Mouse (Mus musculus): ENCODE results near the gene Cds2. TPM values are rescaled to one million over a fixed set of nuclear protein-coding genes. Genes with fewer than 3 reads are reported as not detected.
A peak's percentile ranks its signal among the peaks of the same experiment; 100 is the strongest.

The Cds2 gene
- polyA plus RNA-seq, 1 experiment from 2014 or later: 57.8 TPM

DNA sequence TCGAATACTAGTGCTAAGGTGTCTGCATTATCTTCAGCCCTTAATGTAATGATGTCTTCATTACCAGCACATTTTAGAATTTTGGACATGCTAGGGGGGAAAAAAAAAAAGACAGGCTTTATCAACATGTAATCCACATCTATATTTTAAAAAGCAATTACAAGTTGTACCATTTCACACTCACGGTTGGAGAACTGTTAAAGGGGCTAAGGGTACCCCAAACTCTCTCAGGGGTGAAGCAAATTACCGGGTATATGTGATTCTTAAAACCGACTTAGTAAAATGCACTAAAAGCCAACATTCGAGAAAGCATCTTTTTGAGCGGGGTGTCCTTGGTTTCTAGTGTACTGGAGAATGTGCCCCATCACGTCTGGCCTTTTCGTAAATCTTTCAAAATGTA is 11.0 kb upstream of the Cds2 start:
- Histone ChIP-seq H3K4me2 (peak overlapping the region; percentile 91), H3K36me3 (peaks cover 6% of the 10 kb centered on the region), H3K9me3 (replicated peaks) (no peaks in the 10 kb centered on the region), H3K27me3 (replicated peaks) (no peaks in the 10 kb centered on the region), H3K4me1 (peaks cover 23% of the 10 kb centered on the region), H3K9ac (replicated peaks) (peak overlapping the region; percentile 54), H3K27ac (replicated peaks) (no peak overlapping the region; the same call in 1 of the 2 replicates), H3K4me3 (replicated peaks) (peak overlapping the region; percentile 62)
- 10% methylated on average over 8 of the region's 8 CpGs for WGBS
- ATAC-seq (ENCODE audit: low FRiP score): no peak

DNA sequence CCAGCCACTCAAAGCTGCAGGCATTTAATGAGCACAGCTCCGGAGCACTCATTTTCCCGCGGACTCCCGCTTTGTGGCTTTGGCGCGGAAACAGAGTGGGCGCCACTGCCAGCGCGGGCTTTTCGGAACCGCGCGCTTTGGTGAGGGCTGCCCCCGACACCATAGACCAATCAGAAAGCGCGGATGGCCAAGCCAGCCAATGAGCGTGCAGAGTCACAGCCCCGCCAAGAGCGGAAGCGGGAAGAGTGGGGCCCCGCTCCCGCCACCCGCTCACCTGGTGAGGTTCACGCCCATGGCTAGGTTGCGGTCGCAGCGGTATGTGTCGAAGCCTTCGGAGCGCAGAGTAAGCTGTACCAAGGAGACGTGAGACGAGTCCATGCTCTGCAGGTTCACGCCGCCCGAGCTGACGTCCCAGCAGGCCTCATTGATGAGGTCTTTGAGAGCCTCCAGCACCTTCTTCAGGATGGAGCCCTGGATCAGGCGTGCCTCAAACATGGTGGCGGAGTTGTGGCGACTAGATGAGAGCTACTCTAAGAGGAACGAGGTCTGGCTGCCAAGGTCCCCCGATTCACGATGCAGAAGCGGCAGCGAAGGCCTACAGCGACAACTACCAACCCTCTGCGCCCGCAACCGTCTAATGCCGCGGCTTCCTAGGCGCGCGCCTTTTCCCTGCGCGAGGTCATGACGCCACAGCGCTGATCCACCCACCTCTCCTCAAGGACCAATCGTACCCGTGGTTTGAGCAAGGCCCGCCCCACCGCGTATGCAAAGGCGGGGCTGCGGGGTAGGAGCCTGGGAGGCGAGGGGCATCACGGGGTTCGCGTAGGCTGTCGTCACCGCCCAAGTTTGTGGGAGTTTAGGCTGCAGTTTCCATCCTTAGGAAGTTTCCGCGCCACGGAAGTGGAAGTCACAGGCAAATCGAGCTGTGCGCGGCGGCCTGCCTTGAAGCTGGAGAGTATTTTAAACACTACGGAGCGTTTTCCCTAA is 10.1 kb upstream of the Cds2 start, which contains the start of gene Pcna:
TSS of gene Pcna (minus strand) at position 773 of the 987 bp plus-strand sequence.
- Histone ChIP-seq H3K36me3 (peaks cover 6% of the 10 kb centered on the region), H3K9me3 (replicated peaks) (no peaks in the 10 kb centered on the region), H3K27me3 (replicated peaks) (no peaks in the 10 kb centered on the region), H3K4me2 (peak within 1 kb of the TSS; percentile 91), H3K27ac (replicated peaks) (peak within 1 kb of the TSS; percentile 82), H3K4me1 (peaks cover 21% of the 10 kb centered on the region), H3K9ac (replicated peaks) (peak within 1 kb of the TSS; percentile 54), H3K4me3 (replicated peaks) (peak within 1 kb of the TSS; percentile 62)
- WGBS: under 1% methylated on average over 78 of the region's 79 CpGs
- peak; percentile 99 for ATAC-seq (ENCODE audit: low FRiP score)

- under 1% methylated on average over 7 of the region's 7 CpGs for WGBS
These were observed 9.3 kb upstream of the Cds2 start for GRCm38 (mm10) chr2:132253603-132254002.

GRCm38 (mm10) chr2:132257350-132258068 is 5.4 kb upstream of the Cds2 start:
- no peak overlapping the region for H3K9ac ChIP-seq (replicated peaks)
- no peak overlapping the region for H3K4me2 ChIP-seq
- H3K4me3 ChIP-seq (replicated peaks): no peak overlapping the region
- H3K4me1 ChIP-seq: 0 out of 2 replicates have a peak, but pooled peaks cover under 1% of the 10 kb centered on the region
- ATAC-seq (ENCODE audit: low FRiP score): no peak
- H3K9me3 ChIP-seq (replicated peaks): no peaks in the 10 kb centered on the region
- H3K36me3 ChIP-seq: no peaks in the 10 kb centered on the region
- H3K27ac ChIP-seq (replicated peaks): no peak overlapping the region
- no peaks in the 10 kb centered on the region for H3K27me3 ChIP-seq (replicated peaks)
- WGBS: 94% methylated on average over 6 of the region's 6 CpGs

More at GRCm38 (mm10) chr2:132253603-132254002, 9.3 kb upstream of the Cds2 start:
- Histone ChIP-seq H3K27me3 (replicated peaks) (no peaks in the 10 kb centered on the region), H3K27ac (replicated peaks) (peak overlapping the region; percentile 82), H3K36me3 (peaks cover 6% of the 10 kb centered on the region), H3K4me3 (replicated peaks) (peak overlapping the region; percentile 62), H3K9ac (replicated peaks) (peak overlapping the region; percentile 42), H3K4me2 (peak overlapping the region; percentile 91), H3K9me3 (replicated peaks) (no peaks in the 10 kb centered on the region), H3K4me1 (peaks cover 13% of the 10 kb centered on the region)
- no peak for ATAC-seq (ENCODE audit: low FRiP score)

DNA sequence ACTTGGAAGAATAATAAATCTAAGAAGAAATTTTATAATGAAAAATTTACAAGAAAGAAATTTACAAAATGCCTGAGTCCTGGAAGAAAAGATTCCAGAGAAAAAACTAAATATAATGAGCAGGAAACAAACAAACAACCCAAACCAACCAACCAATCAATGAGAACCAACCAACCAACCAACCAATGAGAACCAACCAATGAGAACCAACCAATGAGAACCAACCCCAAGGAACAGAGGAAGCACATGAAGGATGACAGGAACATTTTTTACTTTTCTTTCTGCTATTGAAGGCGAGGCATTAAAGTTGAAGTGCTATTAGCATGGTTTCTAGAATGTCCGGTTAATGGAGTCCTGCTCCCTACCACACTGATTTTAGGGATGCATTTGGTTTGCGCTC is 2.3 kb upstream of the Cds2 start:
- Histone ChIP-seq H3K4me1 (peaks cover 18% of the 10 kb centered on the region), H3K27ac (replicated peaks) (no peak overlapping the region), H3K9me3 (replicated peaks) (no peaks in the 10 kb centered on the region), H3K27me3 (replicated peaks) (no peaks in the 10 kb centered on the region), H3K4me3 (replicated peaks) (no peak overlapping the region), H3K4me2 (no peak overlapping the region), H3K36me3 (no peaks in the 10 kb centered on the region), H3K9ac (replicated peaks) (no peak overlapping the region)
- 91% methylated on average over 3 of the region's 3 CpGs for WGBS
- no peak for ATAC-seq (ENCODE audit: low FRiP score)

- Histone ChIP-seq H3K27ac (replicated peaks) (peak overlapping the region; percentile 58), H3K27me3 (replicated peaks) (no peaks in the 10 kb centered on the region), H3K4me2 (0 out of 2 replicates have a peak overlapping the region, but pooled peaks have one; percentile 62), H3K4me3 (replicated peaks) (no peak overlapping the region), H3K9me3 (replicated peaks) (no peaks in the 10 kb centered on the region), H3K36me3 (no peaks in the 10 kb centered on the region), H3K4me1 (peaks cover 20% of the 10 kb centered on the region), H3K9ac (replicated peaks) (no peak overlapping the region)
- ATAC-seq (ENCODE audit: low FRiP score): 0 out of 2 replicates have a peak, but pooled peaks have one; percentile 1
- 78% methylated on average over 6 of the region's 6 CpGs for WGBS
These were observed 773 bp upstream of the Cds2 start for GRCm38 (mm10) chr2:132262175-132262574.

GRCm38 (mm10) chr2:132263421-132264265 is 695 bp downstream of the Cds2 start:
- Histone ChIP-seq H3K4me1 (peaks cover 20% of the 10 kb centered on the region), H3K9ac (replicated peaks) (peak overlapping the region; percentile 97), H3K27ac (replicated peaks) (peak overlapping the region; percentile 91), H3K4me2 (peak overlapping the region; percentile 62), H3K36me3 (no peaks in the 10 kb centered on the region), H3K4me3 (replicated peaks) (peak overlapping the region; percentile 96), H3K9me3 (replicated peaks) (no peaks in the 10 kb centered on the region), H3K27me3 (replicated peaks) (no peaks in the 10 kb centered on the region)
- under 1% methylated on average over 46 of the region's 47 CpGs for WGBS
- peak; percentile 62 for ATAC-seq (ENCODE audit: low FRiP score)

- peaks cover 20% of the 10 kb centered on the region for H3K4me1 ChIP-seq
- no peaks in the 10 kb centered on the region for H3K36me3 ChIP-seq
- peak overlapping the region; percentile 62 for H3K4me2 ChIP-seq
- no peak for ATAC-seq (ENCODE audit: low FRiP score)
- H3K9me3 ChIP-seq (replicated peaks): no peaks in the 10 kb centered on the region
- WGBS: 13% methylated on average over 6 of the region's 6 CpGs
- no peaks in the 10 kb centered on the region for H3K27me3 ChIP-seq (replicated peaks)
- peak overlapping the region; percentile 96 for H3K4me3 ChIP-seq (replicated peaks)
- H3K27ac ChIP-seq (replicated peaks): peak overlapping the region; percentile 91
- H3K9ac ChIP-seq (replicated peaks): peak overlapping the region; percentile 97
These were observed 1.3 kb downstream of the Cds2 start for GRCm38 (mm10) chr2:132264266-132264710.

DNA sequence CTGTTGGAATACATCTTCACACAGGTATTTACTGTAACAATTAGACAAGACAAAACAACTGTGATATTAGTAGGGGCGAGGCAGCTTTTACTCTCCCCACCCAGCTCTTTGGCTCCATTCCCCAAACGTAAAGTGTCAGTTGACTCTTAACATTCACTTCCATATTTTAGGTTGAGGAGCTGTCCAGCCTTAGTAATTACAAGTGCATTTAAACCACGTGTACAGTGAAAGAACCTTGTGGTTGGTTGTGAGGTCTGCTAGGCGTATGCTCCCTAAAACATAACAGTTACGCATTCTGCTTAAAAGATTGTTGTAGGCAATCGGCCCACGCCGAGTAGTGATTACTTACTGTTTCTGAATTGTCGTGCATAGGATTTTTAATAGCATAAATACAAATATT is 2.2 kb downstream of the Cds2 start:
- no peaks in the 10 kb centered on the region for H3K36me3 ChIP-seq
- no peak overlapping the region for H3K9ac ChIP-seq (replicated peaks)
- peak overlapping the region; percentile 96; the same call in 1 of the 2 replicates for H3K4me3 ChIP-seq (replicated peaks)
- no peaks in the 10 kb centered on the region for H3K27me3 ChIP-seq (replicated peaks)
- H3K4me1 ChIP-seq: peaks cover 20% of the 10 kb centered on the region
- ATAC-seq (ENCODE audit: low FRiP score): no peak
- 89% methylated on average over 9 of the region's 9 CpGs for WGBS
- no peak overlapping the region for H3K27ac ChIP-seq (replicated peaks)
- peak overlapping the region; percentile 62 for H3K4me2 ChIP-seq
- no peaks in the 10 kb centered on the region for H3K9me3 ChIP-seq (replicated peaks)

GRCm38 (mm10) chr2:132266086-132266485 is 3.1 kb downstream of the Cds2 start:
- peaks cover 20% of the 10 kb centered on the region for H3K4me1 ChIP-seq
- no peak overlapping the region for H3K4me3 ChIP-seq (replicated peaks)
- no peak for ATAC-seq (ENCODE audit: low FRiP score)
- no peak overlapping the region for H3K4me2 ChIP-seq
- no peak overlapping the region for H3K9ac ChIP-seq (replicated peaks)
- 93% methylated on average over 3 of the region's 3 CpGs for WGBS
- no peaks in the 10 kb centered on the region for H3K36me3 ChIP-seq
- H3K27ac ChIP-seq (replicated peaks): no peak overlapping the region
- no peaks in the 10 kb centered on the region for H3K9me3 ChIP-seq (replicated peaks)
- no peaks in the 10 kb centered on the region for H3K27me3 ChIP-seq (replicated peaks)

DNA sequence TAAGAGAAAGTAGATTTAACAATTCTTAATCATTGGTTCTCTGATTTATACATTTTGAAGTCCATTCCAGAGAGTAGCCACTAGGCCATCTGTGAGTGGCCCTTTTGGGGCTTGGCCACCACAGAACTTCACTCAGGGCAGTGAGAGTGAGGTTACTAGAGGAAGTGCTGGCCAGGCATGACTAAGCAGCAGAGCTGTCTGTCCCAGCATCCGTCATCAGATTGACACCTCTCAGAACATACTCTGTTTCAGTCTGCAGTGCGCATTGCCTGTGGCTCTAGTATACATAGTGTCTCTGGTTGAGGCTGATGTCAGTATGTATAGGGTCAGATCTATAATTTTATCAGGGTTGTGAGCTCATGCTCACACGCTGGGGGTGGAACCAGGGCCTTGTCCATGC is 6.3 kb downstream of the Cds2 start:
- no peak for ATAC-seq (ENCODE audit: low FRiP score)
- no peak overlapping the region for H3K27ac ChIP-seq (replicated peaks)
- H3K36me3 ChIP-seq: no peaks in the 10 kb centered on the region
- no peak overlapping the region for H3K4me3 ChIP-seq (replicated peaks)
- 89% methylated on average over 3 of the region's 3 CpGs for WGBS
- no peak overlapping the region for H3K9ac ChIP-seq (replicated peaks)
- peaks cover 14% of the 10 kb centered on the region for H3K4me1 ChIP-seq
- H3K4me2 ChIP-seq: no peak overlapping the region
- H3K27me3 ChIP-seq (replicated peaks): no peaks in the 10 kb centered on the region
- no peaks in the 10 kb centered on the region for H3K9me3 ChIP-seq (replicated peaks)

Measured in neural tube, embryonic 15.5 days (tissue).